ENCODE assay signal across 30 mouse cellular contexts in genomic region chr6:92525646-92526045, GRCm38 (mm10).
DNase-seq lines count a peak whose midpoint lies in the region; ATAC-seq lines count a peak whose summit lies in the region.
"Had no signal": no experiment of that assay in that cellular context is flagged by ENCODE, and none has a peak within 500 bp of the region (broad histone marks: within the 10 kb centered on the region; RNA-seq: fewer than 3 reads in every experiment).

No protein-coding gene starts in this region.

- no peak overlapping the region for H3K4me3 ChIP-seq in heart, embryonic 10.5 days
- no peak overlapping the region for H3K4me3 ChIP-seq in midbrain, embryonic 12.5 days
- no peak overlapping the region for H3K4me3 ChIP-seq in midbrain, embryonic 16.5 days (ENCODE audit: low read depth, low read length)
- H3K4me3 ChIP-seq: embryonic facial prominence, embryonic 10.5 days; embryonic facial prominence, embryonic 13.5 days; erythroblast, embryonic 14.5 days; forebrain, embryonic 12.5 days; forebrain, embryonic 15.5 days; heart, adult 2 months; heart, embryonic 12.5 days; heart, embryonic 15.5 days; hindbrain, embryonic 15.5 days had no signal

- H3K27me3 ChIP-seq in heart, embryonic 10.5 days (ENCODE audit: insufficient read depth, poor library complexity, severe bottlenecking) = no peaks in the 10 kb centered on the region
- H3K27me3 ChIP-seq in midbrain, embryonic 12.5 days = no peaks in the 10 kb centered on the region
- no peaks in the 10 kb centered on the region for H3K27me3 ChIP-seq in midbrain, embryonic 16.5 days (ENCODE audit: control insufficient read depth, insufficient read depth, low read depth, low read length)
- H3K27me3 ChIP-seq: CH12.LX; embryonic facial prominence, embryonic 13.5 days; forebrain, embryonic 12.5 days; forebrain, embryonic 15.5 days; heart, embryonic 12.5 days; heart, embryonic 15.5 days; hindbrain, embryonic 15.5 days; Patski had no signal

- H3K9me3 ChIP-seq in heart, embryonic 10.5 days = no peaks in the 10 kb centered on the region
- no peaks in the 10 kb centered on the region for H3K9me3 ChIP-seq in midbrain, embryonic 12.5 days
- H3K9me3 ChIP-seq in midbrain, embryonic 16.5 days (replicated peaks; ENCODE audit: control insufficient read depth, low read length, poor library complexity, severe bottlenecking) = no peaks in the 10 kb centered on the region
- H3K9me3 ChIP-seq: embryonic facial prominence, embryonic 10.5 days; embryonic facial prominence, embryonic 13.5 days; forebrain, embryonic 12.5 days; forebrain, embryonic 15.5 days; G1E; heart, embryonic 12.5 days; heart, embryonic 15.5 days; hindbrain, embryonic 15.5 days had no signal

- DNase-seq in heart, embryonic 10.5 days (ENCODE audit: low spot score) = peak; percentile 6
- no peak for DNase-seq in heart, adult 8-10 months (ENCODE audit: low spot score)
- DNase-seq in retina, embryonic 14.5 days (ENCODE audit: low spot score) = peak; percentile 45
- DNase-seq in layer of hippocampus, adult 11-12 months (ENCODE audit: low spot score) = no peak
- DNase-seq: adrenal gland, postnatal 10 days; adrenal gland, postnatal 36 days; B cell, adult 2 months; cerebellum, adult 11-12 months; cerebellum, adult 8-10 months; cerebellum, postnatal 10 days; cerebellum, postnatal 36 days; embryo, embryonic 11 days; gastrocnemius, postnatal 25 days; heart, adult 2 months; heart, postnatal 10 days; heart, postnatal 4 days had no signal

- peak; percentile 63 for ATAC-seq in midbrain, embryonic 12.5 days (ENCODE audit: low FRiP score, low read depth)
- ATAC-seq in midbrain, embryonic 16.5 days = no peak; the same call in 1 of the 2 replicates
- ATAC-seq in inflammation-experienced regulatory T-cells, adult 6 months = no peak
- ATAC-seq: forebrain, embryonic 15.5 days; Patski had no signal

- H3K27ac ChIP-seq in heart, embryonic 10.5 days = no peak overlapping the region
- no peak overlapping the region for H3K27ac ChIP-seq in midbrain, embryonic 12.5 days (replicated peaks)
- no peak overlapping the region for H3K27ac ChIP-seq in midbrain, embryonic 16.5 days (ENCODE audit: low read length)
- H3K27ac ChIP-seq: embryonic facial prominence, embryonic 10.5 days; forebrain, embryonic 12.5 days; forebrain, embryonic 15.5 days; heart, adult 2 months; heart, embryonic 15.5 days; hindbrain, embryonic 15.5 days had no signal

- H3K4me1 ChIP-seq in heart, embryonic 10.5 days = peaks cover 4% of the 10 kb centered on the region
- H3K4me1 ChIP-seq in midbrain, embryonic 12.5 days = 0 out of 2 replicates have a peak, but pooled peaks cover 6% of the 10 kb centered on the region
- no peaks in the 10 kb centered on the region; the same call in 1 of the 2 replicates for H3K4me1 ChIP-seq in midbrain, embryonic 16.5 days (ENCODE audit: control insufficient read depth, insufficient read depth, low read length)
- H3K4me1 ChIP-seq: embryonic facial prominence, embryonic 10.5 days had no signal

- no peaks in the 10 kb centered on the region for H3K36me3 ChIP-seq in heart, embryonic 10.5 days
- no peaks in the 10 kb centered on the region for H3K36me3 ChIP-seq in midbrain, embryonic 12.5 days
- no peaks in the 10 kb centered on the region for H3K36me3 ChIP-seq in midbrain, embryonic 16.5 days (ENCODE audit: control insufficient read depth, insufficient read depth, low read length)
- H3K36me3 ChIP-seq: embryonic facial prominence, embryonic 10.5 days; embryonic facial prominence, embryonic 13.5 days; forebrain, embryonic 12.5 days; forebrain, embryonic 15.5 days; G1E; heart, embryonic 12.5 days; heart, embryonic 15.5 days; hindbrain, embryonic 15.5 days had no signal

- no peak overlapping the region for H3K9ac ChIP-seq in midbrain, embryonic 12.5 days (replicated peaks)
- no peak overlapping the region for H3K9ac ChIP-seq in midbrain, embryonic 16.5 days (ENCODE audit: low read depth, low read length)
- H3K9ac ChIP-seq: embryonic facial prominence, embryonic 13.5 days; forebrain, embryonic 12.5 days; forebrain, embryonic 15.5 days; heart, embryonic 12.5 days; heart, embryonic 15.5 days; hindbrain, embryonic 15.5 days had no signal

- H3K4me2 ChIP-seq in midbrain, embryonic 12.5 days (replicated peaks) = no peak overlapping the region
- H3K4me2 ChIP-seq in midbrain, embryonic 16.5 days (ENCODE audit: low read length) = no peak overlapping the region
- H3K4me2 ChIP-seq: embryonic facial prominence, embryonic 13.5 days; forebrain, embryonic 12.5 days; forebrain, embryonic 15.5 days; heart, embryonic 12.5 days; heart, embryonic 15.5 days; hindbrain, embryonic 15.5 days had no signal

- WGBS in heart, embryonic 10.5 days = 88% methylated on average over 2 of the region's 2 CpGs
- 27% methylated on average over 2 of the region's 2 CpGs for WGBS in midbrain, embryonic 12.5 days
- WGBS in midbrain, embryonic 16.5 days = 9% methylated on average over 2 of the region's 2 CpGs

Comparison
In these comparisons a context has a peak if more than half of its experiments do, and no peak if none do; other contexts are left out.
1. DNase-seq: peak in heart, embryonic 10.5 days (single experiment) and retina, embryonic 14.5 days (single experiment); none in heart, adult 8-10 months (single experiment) and layer of hippocampus, adult 11-12 months (single experiment).